Mouse (Mus musculus) hindbrain, embryonic 14.5 days (tissue): ENCODE measurements around the gene Stat4. TPM values are rescaled to one million over a fixed set of nuclear protein-coding genes. Genes with fewer than 3 reads are reported as not detected.

Experiments
- ATAC-seq: fragments of 200-750 bp; cut with Nextera tagmentation; 2 replicates; pipeline ENCODE4 v1.8.0; 2017; ENCODE audit warnings: moderate number of reproducible peaks, mild to moderate bottlenecking, moderate TSS enrichment, moderate library complexity; ENCODE audit not compliant: low FRiP score
- DNase-seq: peaks from one replicate; pipeline ENCODE4 v3.0.0-alpha.2; 2015; ENCODE audit warnings: low spot score
- H3K27ac ChIP-seq: fragments of 300-500 bp; sonication (generic); 2 replicates; pipeline ENCODE4 v1.5.1; 2014; ENCODE audit warnings: mild to moderate bottlenecking, moderate library complexity
- H3K27me3 ChIP-seq: fragments of 300-500 bp; sonication (generic); 2 replicates; pipeline ENCODE4 v1.6.1; 2014; ENCODE audit warnings: mild to moderate bottlenecking, low read length, mixed read lengths; ENCODE audit not compliant: control insufficient read depth, insufficient read depth
- H3K36me3 ChIP-seq: fragments of 300-500 bp; sonication (generic); replicated peaks from 2 replicates; pipeline ENCODE4 v1.6.1; 2014; ENCODE audit not compliant: control insufficient read depth, insufficient read depth
- H3K4me1 ChIP-seq: fragments of 300-500 bp; sonication (generic); replicated peaks from 2 replicates; pipeline ENCODE4 v1.6.1; 2014; ENCODE audit warnings: antibody characterized with exemption, low read length, mixed read lengths; ENCODE audit not compliant: control insufficient read depth, insufficient read depth
- H3K4me2 ChIP-seq: fragments of 300-500 bp; sonication (generic); replicated peaks from 2 replicates; pipeline ENCODE4 v1.6.1; 2014; ENCODE audit warnings: mild to moderate bottlenecking, moderate library complexity
- H3K4me3 ChIP-seq: fragments of 300-500 bp; sonication (generic); replicated peaks from 2 replicates; pipeline ENCODE4 v1.5.1; 2014; ENCODE audit warnings: mild to moderate bottlenecking, low read length
- H3K9ac ChIP-seq: fragments of 300-500 bp; sonication (generic); 2 replicates; pipeline ENCODE4 v1.6.1; 2014
- H3K9me3 ChIP-seq: fragments of 300-500 bp; sonication (generic); 2 replicates; pipeline ENCODE4 v1.6.1; 2016; ENCODE audit warnings: low read length; ENCODE audit not compliant: control insufficient read depth
- WGBS: fragments of 180-500 bp; shearing (Covaris S2); extraction: QIAGEN DNeasy Blood & Tissue Kit; methylation state at CpG from one replicate; pipeline ENCODE4 v1.1.7; 2014; 5-methylcytosine and 5-hydroxymethylcytosine counted together
- polyA plus RNA-seq: library from polyadenylated mRNA; unstranded; fragments of >200 nt; fragmentation: Nextera tagmentation; extraction: Ambion mirVana; gene quantifications from 2 replicates; pipeline ENCODE4 v1.2.1, GENCODE M21; 2014

Stat4 gene
- polyA plus RNA-seq, 1 experiment from 2014 or later = 0.50 TPM

- Histone ChIP-seq H3K27ac (no peak overlapping the region), H3K27me3 (no peaks in the 10 kb centered on the region), H3K4me3 (no peak overlapping the region), H3K9ac (no peak overlapping the region), H3K4me2 (no peak overlapping the region), H3K9me3 (no peaks in the 10 kb centered on the region), H3K36me3 (no peaks in the 10 kb centered on the region; the same call in 1 of the 2 replicates), H3K4me1 (no peaks in the 10 kb centered on the region)
- WGBS = 57% methylated on average over 3 of the region's 3 CpGs
- no peak for DNase-seq
- ATAC-seq = no peak
Observed at GRCm38 (mm10) chr1:52152936-52153335, 166.0 kb downstream of the Stat4 start.

GRCm38 (mm10) chr1:52154890-52155289 lies 167.9 kb downstream of the Stat4 start:
- no peak overlapping the region for H3K4me2 ChIP-seq
- H3K4me3 ChIP-seq = no peak overlapping the region
- no peak for DNase-seq
- no peaks in the 10 kb centered on the region for H3K9me3 ChIP-seq
- H3K27ac ChIP-seq = no peak overlapping the region
- H3K9ac ChIP-seq = no peak overlapping the region
- no peak for ATAC-seq
- no peaks in the 10 kb centered on the region; the same call in 1 of the 2 replicates for H3K36me3 ChIP-seq
- 90% methylated on average over 8 of the region's 8 CpGs for WGBS
- no peaks in the 10 kb centered on the region for H3K27me3 ChIP-seq
- H3K4me1 ChIP-seq = no peaks in the 10 kb centered on the region

GRCm38 (mm10) chr1:52156351-52156750 lies 169.4 kb downstream of the Stat4 start:
- no peak overlapping the region for H3K4me2 ChIP-seq
- 92% methylated on average over 10 of the region's 10 CpGs for WGBS
- no peaks in the 10 kb centered on the region for H3K9me3 ChIP-seq
- no peak overlapping the region for H3K27ac ChIP-seq
- no peak overlapping the region for H3K9ac ChIP-seq
- no peaks in the 10 kb centered on the region for H3K4me1 ChIP-seq
- DNase-seq = no peak
- H3K27me3 ChIP-seq = no peaks in the 10 kb centered on the region
- ATAC-seq = no peak
- no peaks in the 10 kb centered on the region; the same call in 1 of the 2 replicates for H3K36me3 ChIP-seq
- H3K4me3 ChIP-seq = no peak overlapping the region

Other genes starting within 250 kb of the Stat4 start
- gene Myo1b, start 71.1 kb upstream of the Stat4 start, polyA plus RNA-seq = 74.5 and 81.5 TPM in 2 replicates
- gene Stat1, start 132.3 kb downstream of the Stat4 start, polyA plus RNA-seq = 13.9 and 17.3 TPM in 2 replicates
- gene Gls, start 246.1 kb downstream of the Stat4 start, polyA plus RNA-seq = 53.6 and 61.9 TPM in 2 replicates